Mouse (Mus musculus): ENCODE results near the gene Fam19a4.

DNA sequence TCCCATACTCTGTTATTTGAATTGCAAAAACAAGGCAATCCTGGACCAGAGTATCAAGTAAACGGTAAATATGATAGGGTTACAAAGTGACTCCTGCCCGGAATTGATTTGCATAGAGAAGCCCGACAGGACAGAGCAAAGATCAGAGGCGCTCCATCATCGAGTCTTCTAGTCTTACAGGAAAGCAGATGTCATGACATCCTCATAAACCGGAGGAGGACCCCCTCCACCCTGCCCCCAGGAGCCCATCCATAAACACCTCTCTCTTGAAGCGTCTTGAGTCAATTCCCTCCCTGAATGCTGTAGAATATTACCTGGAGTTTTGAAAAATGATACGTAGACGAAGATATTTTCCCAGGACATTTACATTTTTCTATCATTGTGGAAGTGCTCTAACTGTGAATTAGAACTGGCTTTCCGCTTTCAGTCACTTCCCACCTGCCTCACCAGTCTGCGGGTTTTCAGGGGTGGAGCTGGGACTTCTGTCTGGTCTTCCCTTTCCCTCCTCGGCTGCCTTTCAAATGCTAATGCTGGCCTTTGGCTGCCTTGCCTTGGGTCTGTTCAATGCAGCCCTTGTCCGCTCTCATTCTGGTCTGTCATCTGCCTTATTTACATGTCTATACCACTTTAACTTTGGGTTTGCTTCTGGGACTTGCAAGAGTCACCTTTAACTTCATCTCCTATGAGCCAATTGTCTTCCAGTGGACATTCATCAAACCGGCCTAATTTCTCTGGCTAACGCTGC, 41.9 kb upstream of the Fam19a4 start:
- no peak for TF ChIP-seq POLR2A (IDR thresholded peaks at IDR 0.05; ENCODE audit: borderline replicate concordance, control insufficient read depth, low read depth, low read length)
- no peak for TF ChIP-seq CTCF (IDR thresholded peaks at IDR 0.05; ENCODE audit: control insufficient read depth, insufficient read depth, low read length)
